Mouse (Mus musculus) ES-Bruce4 (cell line): ENCODE data around the gene Cd3d. TPM values are rescaled to one million over a fixed set of nuclear protein-coding genes. Genes with fewer than 3 reads are reported as not detected.

Experiments
- H3K27ac ChIP-seq: 2 replicates; pipeline ENCODE4 v1.5.1; 2012; ENCODE audit warnings: low read length, inconsistent platforms; ENCODE audit not compliant: insufficient read depth
- H3K27me3 ChIP-seq: 2 replicates; pipeline ENCODE4 v1.6.1; 2012; ENCODE audit warnings: mild to moderate bottlenecking, low read length, inconsistent platforms; ENCODE audit not compliant: control insufficient read depth, poor library complexity, insufficient read depth, severe bottlenecking
- H3K36me3 ChIP-seq: 2 replicates; pipeline ENCODE4 v1.6.1; 2012; ENCODE audit warnings: inconsistent platforms, mild to moderate bottlenecking, low read length, moderate library complexity; ENCODE audit not compliant: control insufficient read depth, poor library complexity, insufficient read depth, severe bottlenecking
- H3K4me1 ChIP-seq: one replicate; pipeline ENCODE4 v1.8.1; 2011; ENCODE audit warnings: low read length; ENCODE audit not compliant: control insufficient read depth, insufficient read depth
- H3K4me3 ChIP-seq: 2 replicates; pipeline ENCODE4 v1.5.1; 2011; ENCODE audit warnings: low read depth, mild to moderate bottlenecking, low read length
- H3K9ac ChIP-seq: 2 replicates; pipeline ENCODE4 v1.6.1; 2012; ENCODE audit warnings: low read depth, mild to moderate bottlenecking, inconsistent platforms; ENCODE audit not compliant: poor library complexity, severe bottlenecking
- H3K9me3 ChIP-seq: replicated peaks from 2 replicates; pipeline ENCODE4 v1.6.1; 2012; ENCODE audit warnings: mild to moderate bottlenecking, low read length, inconsistent platforms; ENCODE audit not compliant: control insufficient read depth, poor library complexity, insufficient read depth, severe bottlenecking
- CTCF ChIP-seq: IDR thresholded peaks from one replicate; pipeline ENCODE4 v1.8.1; 2011; ENCODE audit warnings: low read depth, low read length
- EP300 ChIP-seq: IDR thresholded peaks from 2 replicates; pipeline ENCODE4 v1.6.1; 2011; ENCODE audit warnings: low read depth, low read length; ENCODE audit not compliant: insufficient read depth
- POLR2A ChIP-seq: IDR thresholded peaks from one replicate; pipeline ENCODE4 v1.8.1; 2011; ENCODE audit warnings: low read length; ENCODE audit not compliant: insufficient read depth
- polyA plus RNA-seq: library from polyadenylated mRNA; stranded (reverse); fragments of >200 nt; gene quantifications from 2 replicates; pipeline ENCODE4 v1.2.4, GENCODE M21; 2011; ENCODE audit warnings: low read depth; ENCODE audit not compliant: missing spikeins, insufficient read depth, insufficient read length

Cd3d gene
- polyA plus RNA-seq: not detected in 2 replicates

- Histone ChIP-seq H3K36me3 (no peaks in the 10 kb centered on the region), H3K9ac (no peak within 1 kb of the TSS), H3K27me3 (no peaks in the 10 kb centered on the region), H3K4me1 (no peaks in the 10 kb centered on the region), H3K4me3 (no peak within 1 kb of the TSS), H3K9me3 (no peaks in the 10 kb centered on the region), H3K27ac (no peak within 1 kb of the TSS)
- TF ChIP-seq EP300: no peak
- TF ChIP-seq POLR2A: no peak
- TF ChIP-seq CTCF: no peak
Observed at GRCm38 (mm10) chr9:44981676-44982075, at the start of gene Cd3d. TSS of gene Cd3d (plus strand) at chr9:44981786.

GRCm38 (mm10) chr9:44941756-44942155, 39.8 kb upstream of the Cd3d start:
- Histone ChIP-seq H3K4me1 (no peaks in the 10 kb centered on the region), H3K36me3 (peaks cover 2% of the 10 kb centered on the region), H3K27me3 (no peaks in the 10 kb centered on the region), H3K4me3 (no peak overlapping the region), H3K27ac (no peak overlapping the region), H3K9ac (no peak overlapping the region), H3K9me3 (no peaks in the 10 kb centered on the region)
- TF ChIP-seq CTCF (no peak), EP300 (no peak), POLR2A (no peak)

- H3K27me3 ChIP-seq: no peaks in the 10 kb centered on the region
- peaks cover 2% of the 10 kb centered on the region for H3K36me3 ChIP-seq
- H3K27ac ChIP-seq: no peak overlapping the region
- H3K9me3 ChIP-seq: no peaks in the 10 kb centered on the region
- H3K9ac ChIP-seq: no peak overlapping the region
- H3K4me3 ChIP-seq: no peak overlapping the region
- no peak for TF ChIP-seq POLR2A
- TF ChIP-seq EP300: no peak
- TF ChIP-seq CTCF: no peak
- no peaks in the 10 kb centered on the region for H3K4me1 ChIP-seq
Observed at GRCm38 (mm10) chr9:44942421-44942820, 39.2 kb upstream of the Cd3d start.

GRCm38 (mm10) chr9:44946185-44946695, 35.3 kb upstream of the Cd3d start:
- TF ChIP-seq POLR2A (no peak), CTCF (no peak), EP300 (no peak)
- no peaks in the 10 kb centered on the region for H3K4me1 ChIP-seq
- no peaks in the 10 kb centered on the region for H3K27me3 ChIP-seq
- no peak overlapping the region for H3K9ac ChIP-seq
- no peak overlapping the region for H3K27ac ChIP-seq
- peaks cover 14% of the 10 kb centered on the region for H3K36me3 ChIP-seq
- H3K4me3 ChIP-seq: no peak overlapping the region
- H3K9me3 ChIP-seq: no peaks in the 10 kb centered on the region

- Histone ChIP-seq H3K4me3 (no peak overlapping the region), H3K36me3 (peaks cover 16% of the 10 kb centered on the region), H3K9me3 (no peaks in the 10 kb centered on the region), H3K27me3 (no peaks in the 10 kb centered on the region), H3K4me1 (no peaks in the 10 kb centered on the region), H3K27ac (no peak overlapping the region), H3K9ac (no peak overlapping the region)
- no peak for TF ChIP-seq EP300
- TF ChIP-seq POLR2A: no peak
- no peak for TF ChIP-seq CTCF
Observed at GRCm38 (mm10) chr9:44947836-44948235, 33.8 kb upstream of the Cd3d start.

GRCm38 (mm10) chr9:44954432-44954831, 27.2 kb upstream of the Cd3d start:
- peaks cover 11% of the 10 kb centered on the region for H3K36me3 ChIP-seq
- H3K27me3 ChIP-seq: no peaks in the 10 kb centered on the region
- no peak overlapping the region for H3K4me3 ChIP-seq
- no peaks in the 10 kb centered on the region for H3K9me3 ChIP-seq
- no peaks in the 10 kb centered on the region for H3K4me1 ChIP-seq
- TF ChIP-seq EP300: no peak
- TF ChIP-seq CTCF: no peak
- TF ChIP-seq POLR2A: no peak
- no peak overlapping the region for H3K9ac ChIP-seq
- H3K27ac ChIP-seq: no peak overlapping the region
